Mouse (Mus musculus) megakaryocyte, embryonic 14.5 days (primary cell): ENCODE data around the gene Exosc7.

Source experiments
- FLI1 ChIP-seq: IDR thresholded peaks from 2 replicates; pipeline ENCODE4 v1.6.1; 2012; ENCODE audit warnings: low read length, inconsistent platforms, mixed read lengths
- GATA1 ChIP-seq: IDR thresholded peaks from 3 replicates; pipeline ENCODE4 v1.6.1; 2012; ENCODE audit warnings: mixed read lengths, low read length, inconsistent platforms, borderline replicate concordance

DNA sequence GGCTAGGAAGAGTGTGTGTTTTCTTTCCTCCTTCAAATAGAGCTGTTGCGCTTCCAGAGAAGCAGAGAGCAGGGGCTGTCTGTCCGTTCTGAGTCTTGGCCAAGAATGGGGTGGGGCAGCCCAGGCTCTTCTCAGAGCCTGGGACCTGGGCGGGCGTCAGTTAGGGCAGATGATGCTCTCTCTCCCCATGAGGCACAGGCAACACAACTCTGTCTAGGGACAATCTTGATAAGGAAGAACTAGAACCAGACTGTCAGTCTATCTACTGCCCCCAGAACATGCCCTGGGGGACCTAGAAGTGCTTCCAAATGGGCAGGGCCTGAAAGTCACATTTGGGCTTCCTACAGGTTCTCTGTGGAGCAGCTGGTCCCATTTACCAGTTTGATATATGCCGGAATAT is 33.9 kb upstream of the Exosc7 start:
- TF ChIP-seq GATA1 (no peak), FLI1 (no peak)
